Mouse (Mus musculus): ENCODE measurements around the gene Tead4. TPM values are rescaled to one million over a fixed set of nuclear protein-coding genes. Genes with fewer than 3 reads are reported as not detected.

Tead4 gene
- polyA plus RNA-seq, 1 experiment from 2014 or later = 10.3 TPM

DNA sequence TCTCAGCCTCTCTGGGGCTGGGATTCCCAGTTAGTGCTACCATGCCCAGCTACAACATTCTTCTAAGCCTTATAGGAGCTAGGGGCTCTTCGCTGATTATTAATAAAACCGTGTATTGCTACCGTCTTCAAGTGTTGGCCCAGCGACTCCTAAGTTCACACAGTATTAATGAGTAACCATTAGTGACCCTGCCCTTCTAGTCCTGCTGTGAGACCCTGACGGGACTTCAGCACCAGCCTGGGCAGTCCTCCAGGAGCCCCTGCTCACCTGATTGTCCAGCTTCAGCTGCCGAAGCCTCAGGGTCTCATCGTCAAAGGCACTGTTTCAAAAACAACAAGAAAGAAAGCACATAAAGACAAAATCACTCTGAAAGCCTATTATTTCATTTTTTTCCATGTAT is 36.8 kb upstream of the Tead4 start:
- no peak overlapping the region for H3K27ac ChIP-seq (ENCODE audit: low read length)
- no peaks in the 10 kb centered on the region for H3K27me3 ChIP-seq (replicated peaks; ENCODE audit: insufficient read depth, low read length)
- WGBS = 56% methylated on average over 7 of the region's 7 CpGs
- no peaks in the 10 kb centered on the region for H3K4me1 ChIP-seq (ENCODE audit: insufficient read depth, low read depth, low read length)
- H3K4me2 ChIP-seq (replicated peaks; ENCODE audit: low read depth, low read length) = no peak overlapping the region
- DNase-seq (ENCODE audit: low spot score) (no peak), ATAC-seq (no peak)
- H3K36me3 ChIP-seq (ENCODE audit: insufficient read depth, low read length) = 0 out of 2 replicates have a peak, but pooled peaks cover 4% of the 10 kb centered on the region
- H3K9me3 ChIP-seq (ENCODE audit: low read length) = no peaks in the 10 kb centered on the region
- H3K9ac ChIP-seq (replicated peaks; ENCODE audit: low read depth) = no peak overlapping the region
- TF ChIP-seq EP300 (IDR thresholded peaks at IDR 0.05) (no peak), CTCF (IDR thresholded peaks at IDR 0.05) (no peak)
- no peak overlapping the region for H3K4me3 ChIP-seq (ENCODE audit: low read depth, low read length)

DNA sequence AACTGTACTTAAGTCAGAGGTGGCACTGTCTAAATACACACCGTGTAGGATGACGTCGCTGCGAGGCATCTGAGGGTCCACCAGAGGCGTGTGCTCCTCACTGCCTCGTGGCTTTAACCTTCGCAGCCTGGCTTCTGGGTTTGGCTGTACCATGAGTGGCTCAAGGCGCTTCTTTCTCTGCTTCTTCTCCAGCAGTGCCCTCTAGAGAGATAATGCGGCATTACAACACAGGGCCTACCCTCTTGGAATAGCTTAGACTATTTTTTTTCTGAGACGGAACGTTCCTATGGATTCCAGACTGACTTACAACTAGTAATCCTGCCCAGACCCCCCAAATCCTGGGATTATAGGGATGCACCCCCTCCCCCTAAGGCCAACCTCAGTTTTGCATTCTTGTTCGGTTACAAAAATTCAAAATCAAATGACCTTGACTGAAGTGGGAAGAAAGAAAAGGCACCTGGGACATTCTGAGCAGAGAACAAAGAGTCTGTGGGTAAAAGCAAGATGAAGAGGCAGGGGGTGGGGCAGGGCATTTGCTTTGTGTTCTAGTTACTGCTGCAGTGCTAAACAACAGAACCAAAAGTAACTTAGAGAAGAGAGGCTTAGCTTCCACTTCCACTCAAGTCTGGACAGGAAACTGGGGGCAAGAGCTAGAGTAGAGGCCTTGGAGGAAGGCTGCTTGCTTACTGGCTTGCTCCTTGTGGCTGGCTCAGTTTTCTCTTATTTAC is 33.9 kb upstream of the Tead4 start:
- no peak overlapping the region for H3K27ac ChIP-seq (ENCODE audit: low read length)
- no peak overlapping the region for H3K4me2 ChIP-seq (replicated peaks; ENCODE audit: low read depth, low read length)
- no peaks in the 10 kb centered on the region for H3K4me1 ChIP-seq (ENCODE audit: insufficient read depth, low read depth, low read length)
- WGBS = 10% methylated on average over 12 of the region's 12 CpGs
- DNase-seq (ENCODE audit: low spot score) = peak; percentile 82
- H3K4me3 ChIP-seq (ENCODE audit: low read depth, low read length) = no peak overlapping the region
- peak; percentile 71 for ATAC-seq
- no peaks in the 10 kb centered on the region for H3K9me3 ChIP-seq (ENCODE audit: low read length)
- peaks cover 7% of the 10 kb centered on the region; the same call in 1 of the 2 replicates for H3K36me3 ChIP-seq (ENCODE audit: insufficient read depth, low read length)
- H3K9ac ChIP-seq (replicated peaks; ENCODE audit: low read depth) = no peak overlapping the region
- TF ChIP-seq EP300 (IDR thresholded peaks at IDR 0.05) (no peak), CTCF (IDR thresholded peaks at IDR 0.05) (peak; percentile 81)
- H3K27me3 ChIP-seq (replicated peaks; ENCODE audit: insufficient read depth, low read length) = no peaks in the 10 kb centered on the region

DNA sequence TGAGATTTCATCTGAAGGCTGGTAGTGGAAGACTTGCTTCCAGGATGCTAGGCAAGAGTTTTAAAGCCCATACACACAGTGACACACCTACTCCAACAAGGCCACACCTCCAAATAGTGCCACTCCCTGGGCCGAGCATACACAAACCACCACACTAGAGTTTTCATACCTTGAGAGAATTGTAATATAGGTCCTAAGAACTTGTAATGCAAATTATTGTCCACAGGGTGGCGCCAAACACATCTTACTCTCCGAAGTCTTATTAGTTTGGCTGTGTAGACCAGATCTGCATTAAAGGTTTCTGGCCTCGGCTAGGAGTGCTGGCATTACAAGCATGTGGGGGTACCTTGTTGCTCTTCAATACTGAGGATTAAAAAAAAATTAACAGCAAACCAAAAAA is 17.7 kb upstream of the Tead4 start:
- 5% methylated on average over 4 of the region's 4 CpGs for WGBS
- ATAC-seq = peak; percentile 50
- peaks cover 9% of the 10 kb centered on the region; the same call in 1 of the 2 replicates for H3K36me3 ChIP-seq (ENCODE audit: insufficient read depth, low read length)
- no peaks in the 10 kb centered on the region for H3K4me1 ChIP-seq (ENCODE audit: insufficient read depth, low read depth, low read length)
- H3K4me2 ChIP-seq (replicated peaks; ENCODE audit: low read depth, low read length) = no peak overlapping the region
- H3K9me3 ChIP-seq (ENCODE audit: low read length) = no peaks in the 10 kb centered on the region
- TF ChIP-seq EP300 (IDR thresholded peaks at IDR 0.05) = no peak
- peak; percentile 82 for TF ChIP-seq CTCF (IDR thresholded peaks at IDR 0.05)
- no peaks in the 10 kb centered on the region for H3K27me3 ChIP-seq (replicated peaks; ENCODE audit: insufficient read depth, low read length)
- no peak overlapping the region for H3K9ac ChIP-seq (replicated peaks; ENCODE audit: low read depth)
- no peak overlapping the region for H3K4me3 ChIP-seq (ENCODE audit: low read depth, low read length)
- H3K27ac ChIP-seq (ENCODE audit: low read length) = no peak overlapping the region
- DNase-seq (ENCODE audit: low spot score) = peak; percentile 88

DNA sequence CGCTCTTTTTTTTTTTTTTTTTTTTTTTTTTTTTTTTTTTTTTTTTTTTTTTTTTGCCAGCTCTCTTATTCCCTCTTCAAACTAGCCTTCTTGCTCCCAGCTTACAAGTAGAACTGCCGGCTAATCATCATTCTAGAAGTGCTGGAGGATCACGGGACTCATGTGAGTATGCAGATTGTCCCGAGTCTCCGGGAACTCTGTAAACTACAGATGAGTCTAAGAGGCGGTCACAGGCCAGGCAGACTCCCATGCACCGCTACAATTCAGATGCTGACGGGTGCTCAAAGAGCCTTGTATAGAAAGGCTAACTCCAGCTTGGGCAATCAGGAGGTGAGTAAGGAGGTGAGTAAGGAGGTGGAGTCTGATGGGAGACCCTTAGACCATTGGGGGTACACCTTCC is 15.0 kb upstream of the Tead4 start:
- Histone ChIP-seq H3K4me1 (ENCODE audit: insufficient read depth, low read depth, low read length) (no peaks in the 10 kb centered on the region), H3K4me3 (ENCODE audit: low read depth, low read length) (no peak overlapping the region), H3K9ac (replicated peaks; ENCODE audit: low read depth) (no peak overlapping the region), H3K27me3 (replicated peaks; ENCODE audit: insufficient read depth, low read length) (no peaks in the 10 kb centered on the region), H3K9me3 (ENCODE audit: low read length) (no peaks in the 10 kb centered on the region), H3K27ac (ENCODE audit: low read length) (no peak overlapping the region), H3K36me3 (ENCODE audit: insufficient read depth, low read length) (no peaks in the 10 kb centered on the region), H3K4me2 (replicated peaks; ENCODE audit: low read depth, low read length) (no peak overlapping the region)
- no peak for TF ChIP-seq EP300 (IDR thresholded peaks at IDR 0.05)
- TF ChIP-seq CTCF (IDR thresholded peaks at IDR 0.05) = no peak
- ATAC-seq (no peak), DNase-seq (ENCODE audit: low spot score) (no peak)
- 71% methylated on average over 8 of the region's 8 CpGs for WGBS

DNA sequence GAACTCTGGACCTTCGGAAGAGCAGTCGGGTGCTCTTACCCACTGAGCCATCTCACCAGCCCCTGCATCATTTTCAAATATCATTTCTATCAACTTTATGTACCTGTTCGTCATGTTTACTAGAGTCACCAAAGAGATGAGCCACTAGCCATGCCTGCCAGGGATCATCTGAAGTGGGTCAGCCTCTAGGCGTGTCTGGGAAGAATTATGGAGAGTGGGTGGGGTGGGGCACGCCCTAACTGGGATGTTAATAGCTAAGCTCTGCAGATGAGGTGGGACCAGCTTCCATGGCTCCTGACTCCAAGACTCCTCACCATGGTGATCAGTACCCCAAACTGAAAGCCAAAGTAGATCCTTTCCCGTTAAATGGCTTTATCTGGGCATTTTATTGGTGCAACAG is 14.2 kb upstream of the Tead4 start:
- TF ChIP-seq CTCF (IDR thresholded peaks at IDR 0.05) (no peak), EP300 (IDR thresholded peaks at IDR 0.05) (no peak)
- no peak overlapping the region for H3K4me3 ChIP-seq (ENCODE audit: low read depth, low read length)
- WGBS = 88% methylated on average over 6 of the region's 6 CpGs
- no peak overlapping the region for H3K4me2 ChIP-seq (replicated peaks; ENCODE audit: low read depth, low read length)
- no peak overlapping the region for H3K27ac ChIP-seq (ENCODE audit: low read length)
- ATAC-seq (no peak), DNase-seq (ENCODE audit: low spot score) (no peak)
- H3K4me1 ChIP-seq (ENCODE audit: insufficient read depth, low read depth, low read length) = no peaks in the 10 kb centered on the region
- no peaks in the 10 kb centered on the region for H3K36me3 ChIP-seq (ENCODE audit: insufficient read depth, low read length)
- no peaks in the 10 kb centered on the region for H3K9me3 ChIP-seq (ENCODE audit: low read length)
- H3K27me3 ChIP-seq (replicated peaks; ENCODE audit: insufficient read depth, low read length) = no peaks in the 10 kb centered on the region
- H3K9ac ChIP-seq (replicated peaks; ENCODE audit: low read depth) = no peak overlapping the region

DNA sequence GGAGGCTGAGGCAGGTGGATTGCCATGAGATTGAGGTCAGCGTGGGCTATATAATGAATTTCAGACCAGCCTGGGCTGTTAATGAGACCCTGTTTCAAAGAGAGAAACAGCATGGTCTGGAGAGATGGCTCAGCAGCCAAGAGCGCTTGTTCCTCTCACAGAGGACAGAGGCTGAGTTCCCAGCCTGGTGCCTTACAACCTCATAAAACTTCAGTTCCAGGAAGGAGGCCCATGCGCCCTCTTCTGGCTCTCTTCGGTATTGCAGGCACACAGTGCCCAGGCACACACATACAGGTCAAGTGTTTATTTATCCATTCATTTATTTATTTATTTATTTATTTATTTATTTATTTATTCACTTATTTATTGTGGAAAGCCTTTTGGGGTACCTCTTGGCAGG is 7.7 kb upstream of the Tead4 start:
- no peak overlapping the region for H3K9ac ChIP-seq (replicated peaks; ENCODE audit: low read depth)
- TF ChIP-seq EP300 (IDR thresholded peaks at IDR 0.05) = no peak
- TF ChIP-seq CTCF (IDR thresholded peaks at IDR 0.05) = peak; percentile 89
- no peaks in the 10 kb centered on the region for H3K36me3 ChIP-seq (ENCODE audit: insufficient read depth, low read length)
- WGBS = 28% methylated on average over 4 of the region's 4 CpGs
- H3K4me1 ChIP-seq (ENCODE audit: insufficient read depth, low read depth, low read length) = no peaks in the 10 kb centered on the region
- DNase-seq (ENCODE audit: low spot score) (peak; percentile 80), ATAC-seq (peak; percentile 72)
- no peak overlapping the region for H3K4me3 ChIP-seq (ENCODE audit: low read depth, low read length)
- no peaks in the 10 kb centered on the region for H3K9me3 ChIP-seq (ENCODE audit: low read length)
- no peak overlapping the region for H3K4me2 ChIP-seq (replicated peaks; ENCODE audit: low read depth, low read length)
- H3K27ac ChIP-seq (ENCODE audit: low read length) = no peak overlapping the region
- no peaks in the 10 kb centered on the region for H3K27me3 ChIP-seq (replicated peaks; ENCODE audit: insufficient read depth, low read length)
